In the genomic region with DNA sequence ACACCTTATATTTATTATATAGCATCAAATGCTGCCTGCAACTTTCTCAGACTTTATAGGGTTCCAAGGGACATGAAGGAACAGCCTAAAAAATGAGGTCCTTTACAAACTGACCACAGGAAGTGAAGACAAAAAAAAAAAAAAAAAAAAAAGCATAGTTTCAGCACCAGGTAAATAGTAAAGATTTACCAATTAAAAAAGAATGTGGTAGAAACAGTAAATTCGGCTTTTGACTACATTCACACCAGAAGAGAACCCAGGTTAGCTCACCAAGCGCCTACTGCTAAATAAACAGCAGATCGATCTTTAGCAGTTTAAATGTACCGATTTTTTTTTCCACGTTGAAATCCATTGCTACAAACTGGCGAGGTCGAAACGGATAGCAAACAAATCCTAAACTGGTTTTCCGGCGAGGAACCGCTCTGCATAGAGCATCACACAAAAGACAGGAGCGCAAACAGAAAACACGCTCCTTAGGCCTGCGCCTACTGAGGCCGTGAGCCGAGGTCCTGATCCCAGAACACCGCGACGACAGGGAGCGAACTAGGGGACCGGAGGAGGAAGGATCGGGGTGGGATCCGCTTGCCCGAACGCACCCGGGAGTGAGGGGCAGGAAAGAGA, we compare ENCODE assay signal across 8 mouse cellular contexts. TPM values are rescaled to one million over a fixed set of nuclear protein-coding genes. Genes with fewer than 3 reads are reported as not detected.
DNase-seq lines count a peak whose midpoint lies in the region; ATAC-seq lines count a peak whose summit lies in the region.

No protein-coding gene starts in this region.

- no peaks in the 10 kb centered on the region for H3K4me1 ChIP-seq in brown adipose tissue, adult 24 weeks (ENCODE audit: control insufficient read depth, insufficient read depth, insufficient read length, low read length)
- no peaks in the 10 kb centered on the region for H3K4me1 ChIP-seq in hindbrain, embryonic 11.5 days (replicated peaks; ENCODE audit: control insufficient read depth, insufficient read depth, low read length)

- H3K4me2 ChIP-seq in hindbrain, embryonic 11.5 days (replicated peaks; ENCODE audit: low read depth, low read length): peak overlapping the region; percentile 52

- peak overlapping the region; percentile 89 for H3K9ac ChIP-seq in hindbrain, embryonic 11.5 days (ENCODE audit: low read depth, low read length)

- peak overlapping the region; percentile 94 for H3K4me3 ChIP-seq in brown adipose tissue, adult 24 weeks (ENCODE audit: insufficient read depth, low read depth, low read length)
- H3K4me3 ChIP-seq in hindbrain, embryonic 11.5 days (ENCODE audit: low read depth, low read length): peak overlapping the region; percentile 86

- peak; percentile 10 for DNase-seq in layer of hippocampus, adult 9-10 months (ENCODE audit: low spot score)
- DNase-seq in layer of hippocampus, postnatal 10 days (ENCODE audit: low spot score in 2 of 2): no peak
- DNase-seq in hindbrain, embryonic 11.5 days (ENCODE audit: low spot score): no peak
- DNase-seq in mesoderm, embryonic 11.5 days (ENCODE audit: low read depth, low spot score): peak; percentile 56
- no peak for DNase-seq in Muller cell, postnatal 12 days (ENCODE audit: inconsistent ontology term)
- no peak for DNase-seq in urinary bladder, postnatal 10 days (ENCODE audit: low spot score)
- no peak for DNase-seq in adrenal gland, adult (ENCODE audit: inconsistent age in 2 of 2, low spot score in 1 of 2)

- H3K27ac ChIP-seq in brown adipose tissue, adult 24 weeks (replicated peaks; ENCODE audit: low read depth, low read length): peak overlapping the region; percentile 39
- peak overlapping the region; percentile 95 for H3K27ac ChIP-seq in hindbrain, embryonic 11.5 days (ENCODE audit: low read depth, low read length)

- under 1% methylated on average over 25 of the region's 26 CpGs for WGBS in hindbrain, embryonic 11.5 days

- no peaks in the 10 kb centered on the region for H3K27me3 ChIP-seq in hindbrain, embryonic 11.5 days (ENCODE audit: control insufficient read depth, insufficient read depth, low read length)

- ATAC-seq in hindbrain, embryonic 11.5 days (ENCODE audit: low FRiP score): peak; percentile 77

- no peaks in the 10 kb centered on the region for H3K9me3 ChIP-seq in hindbrain, embryonic 11.5 days (ENCODE audit: control insufficient read depth, low read length)

- no peaks in the 10 kb centered on the region for H3K36me3 ChIP-seq in hindbrain, embryonic 11.5 days (ENCODE audit: control insufficient read depth, insufficient read depth, low read length)

RNA-seq across cellular contexts. Expression of a gene that starts 0.9 kb away (rescaled TPM):
- 100 to 1,000 TPM; 118 to 119 TPM for total RNA-seq in layer of hippocampus, postnatal 10 days (2021)
- 13.9 and 21.8 TPM in 2 replicates for polyA plus RNA-seq in brown adipose tissue, adult 24 weeks (2012; ENCODE audit: insufficient read depth, insufficient read length, missing spikeins)
- 75.3 and 81.5 TPM in 2 replicates for polyA plus RNA-seq in hindbrain, embryonic 11.5 days (2014; fragmentation: Nextera tagmentation; extraction: Ambion mirVana)

RNA-seq across cellular contexts. Expression of a gene that starts 41.9 kb away (rescaled TPM):
- 10 to 100 TPM; 18.1 TPM for total RNA-seq in layer of hippocampus, postnatal 10 days (2021)
- polyA plus RNA-seq in brown adipose tissue, adult 24 weeks (2012; ENCODE audit: insufficient read depth, insufficient read length, missing spikeins): 7.0 and 9.1 TPM in 2 replicates
- 64.5 and 84.4 TPM in 2 replicates for polyA plus RNA-seq in hindbrain, embryonic 11.5 days (2014; fragmentation: Nextera tagmentation; extraction: Ambion mirVana)

Comparison
In these comparisons a context has a peak if more than half of its experiments do, and no peak if none do; other contexts are left out.
1. DNase-seq: peak in layer of hippocampus, adult 9-10 months (single experiment) and mesoderm, embryonic 11.5 days (single experiment); none in layer of hippocampus, postnatal 10 days (0 of 2), hindbrain, embryonic 11.5 days (single experiment), Muller cell, postnatal 12 days (single experiment), urinary bladder, postnatal 10 days (single experiment) and adrenal gland, adult (0 of 2).